Mouse (Mus musculus) heart, postnatal 10 days (tissue): ENCODE measurements around the gene Kdm6a. TPM values are rescaled to one million over a fixed set of nuclear protein-coding genes. Genes with fewer than 3 reads are reported as not detected.

Experiments used
- total RNA-seq, 2 experiments: library from RNA; stranded (reverse); gene quantifications; 2 replicates each; pipeline ENCODE4 v1.2.3; 2021

The Kdm6a gene
- total RNA-seq, 2 experiments from 2014 or later = 28.7 to 39.6 TPM

Other genes starting within 250 kb of the Kdm6a start
- gene Dusp21, start 16.7 kb upstream of the Kdm6a start, total RNA-seq = not detected